Mouse (Mus musculus) MEL (cell line): Measurements from ENCODE around the gene Kctd11. TPM values are rescaled to one million over a fixed set of nuclear protein-coding genes. Genes with fewer than 3 reads are reported as not detected.

Experiments used
- DNase-seq: peaks from one replicate; pipeline ENCODE4 v3.0.0; 2011; ENCODE audit warnings: low read depth, low spot score
- H3K27ac ChIP-seq: 2 replicates; pipeline ENCODE4 v1.5.1; 2012; ENCODE audit warnings: low read depth, mild to moderate bottlenecking, control low read depth, low read length, moderate library complexity; ENCODE audit not compliant: control insufficient read depth
- H3K27me3 ChIP-seq, 2 experiments: fragments of 150-350 bp in 1 of 2; sonication (generic) in 1 of 2; 2 replicates each; pipeline ENCODE4 v1.6.1; 2012; ENCODE audit warnings: low read length in 2 of 2, mild to moderate bottlenecking in 2 of 2, improper control_type of control experiment in 1 of 2, moderate library complexity in 1 of 2; ENCODE audit not compliant: insufficient read depth in 2 of 2, control insufficient read depth in 1 of 2
- H3K36me3 ChIP-seq, 2 experiments: 2 replicates each; pipeline ENCODE4 v1.6.1; 2012 to 2014; ENCODE audit warnings: low read length in 2 of 2, improper control_type of control experiment in 1 of 2, inconsistent platforms in 1 of 2, mild to moderate bottlenecking in 1 of 2; ENCODE audit not compliant: insufficient read depth in 2 of 2, control insufficient read depth in 1 of 2
- H3K4me1 ChIP-seq, 2 experiments: fragments of 150-350 bp in 1 of 2; sonication (generic) in 1 of 2; 2 replicates each; pipeline ENCODE4 v1.6.1; 2012; ENCODE audit warnings: low read length in 2 of 2, improper control_type of control experiment in 1 of 2, mild to moderate bottlenecking in 1 of 2; ENCODE audit not compliant: insufficient read depth in 2 of 2, control insufficient read depth in 1 of 2
- H3K4me3 ChIP-seq, 2 experiments: fragments of 150-350 bp in 1 of 2; sonication (generic) in 1 of 2; 2 replicates each; pipeline ENCODE4 v1.5.1; 2012; ENCODE audit warnings: low read depth in 2 of 2, low read length in 2 of 2, mild to moderate bottlenecking in 2 of 2, moderate library complexity in 2 of 2, control low read depth in 1 of 2, improper control_type of control experiment in 1 of 2; ENCODE audit not compliant: control insufficient read depth in 1 of 2, insufficient read depth in 1 of 2
- H3K79me2 ChIP-seq: 2 replicates; pipeline ENCODE4 v1.6.1; 2012; ENCODE audit warnings: mild to moderate bottlenecking, low read length, moderate library complexity; ENCODE audit not compliant: control insufficient read depth, poor library complexity, insufficient read depth
- H3K9ac ChIP-seq: 2 replicates; pipeline ENCODE4 v1.6.1; 2012; ENCODE audit warnings: low read depth, mild to moderate bottlenecking, control low read depth, low read length, moderate library complexity; ENCODE audit not compliant: control insufficient read depth, poor library complexity, severe bottlenecking
- H3K9me3 ChIP-seq: fragments of 150-350 bp; sonication (generic); replicated peaks from 2 replicates; pipeline ENCODE4 v1.6.1; 2012; ENCODE audit warnings: mild to moderate bottlenecking, low read length, improper control_type of control experiment, moderate library complexity; ENCODE audit not compliant: insufficient read depth
- BHLHE40 ChIP-seq: IDR thresholded peaks from 2 replicates; pipeline ENCODE4 v1.6.1; 2012; ENCODE audit warnings: low read depth, mild to moderate bottlenecking, inconsistent platforms, low read length, improper control_type of control experiment, borderline replicate concordance
- CHD2 ChIP-seq: IDR thresholded peaks from 2 replicates; pipeline ENCODE4 v1.6.1; 2011; ENCODE audit warnings: low read length, improper control_type of control experiment
- ELF1 ChIP-seq: IDR thresholded peaks from 2 replicates; pipeline ENCODE4 v1.6.1; 2014; ENCODE audit warnings: low read depth, mild to moderate bottlenecking, inconsistent platforms, low read length, improper control_type of control experiment, moderate library complexity
- EP300 ChIP-seq, 2 experiments: IDR thresholded peaks; 2 replicates each; pipeline ENCODE4 v1.6.1; 2011; ENCODE audit warnings: improper control_type of control experiment in 2 of 2, low read length in 2 of 2, low read depth in 1 of 2, mild to moderate bottlenecking in 1 of 2
- ETS1 ChIP-seq: IDR thresholded peaks from 2 replicates; pipeline ENCODE4 v1.6.1; 2012; ENCODE audit warnings: low read depth, mild to moderate bottlenecking, inconsistent platforms, low read length, improper control_type of control experiment, moderate library complexity
- JUND ChIP-seq: IDR thresholded peaks from 2 replicates; pipeline ENCODE4 v1.6.1; 2011; ENCODE audit warnings: low read depth, mild to moderate bottlenecking, improper control_type of control experiment, low read length
- KAT2A ChIP-seq: conservative IDR thresholded peaks from 2 replicates; pipeline ENCODE4 v1.6.1; 2012; ENCODE audit warnings: low read depth, low read length, improper control_type of control experiment, inconsistent platforms
- MAFK ChIP-seq: IDR thresholded peaks from 2 replicates; pipeline ENCODE4 v1.6.1; 2011; ENCODE audit warnings: low read depth, mild to moderate bottlenecking, low read length, improper control_type of control experiment, borderline replicate concordance
- MAZ ChIP-seq: IDR thresholded peaks from 2 replicates; pipeline ENCODE4 v1.6.1; 2012; ENCODE audit warnings: low read depth, mild to moderate bottlenecking, inconsistent platforms, low read length, improper control_type of control experiment
- MEF2A ChIP-seq: IDR thresholded peaks from 2 replicates; pipeline ENCODE4 v1.6.1; 2014; ENCODE audit warnings: low read depth, mild to moderate bottlenecking, inconsistent platforms, low read length, improper control_type of control experiment; ENCODE audit not compliant: poor library complexity, insufficient replicate concordance, severe bottlenecking; ENCODE audit errors: extremely low read depth
- MXI1 ChIP-seq: IDR thresholded peaks from 2 replicates; pipeline ENCODE4 v1.6.1; 2011; ENCODE audit warnings: mild to moderate bottlenecking, low read depth, low read length, improper control_type of control experiment
- MYB ChIP-seq: IDR thresholded peaks from 2 replicates; pipeline ENCODE4 v1.6.1; 2011; ENCODE audit warnings: mild to moderate bottlenecking, low read depth, low read length, improper control_type of control experiment
- MYC ChIP-seq: IDR thresholded peaks from 2 replicates; pipeline ENCODE4 v1.6.1; 2011; ENCODE audit warnings: low read depth, mild to moderate bottlenecking, low read length, improper control_type of control experiment, moderate library complexity
- POLR2AphosphoS2 ChIP-seq: IDR thresholded peaks from 2 replicates; pipeline ENCODE4 v1.6.1; 2011; ENCODE audit warnings: low read length, improper control_type of control experiment
- POLR2AphosphoS5 ChIP-seq: IDR thresholded peaks from 2 replicates; pipeline ENCODE4 v1.6.1; 2012; ENCODE audit warnings: low read depth, borderline replicate concordance, mild to moderate bottlenecking, inconsistent platforms, low read length, moderate library complexity, mixed read lengths
- RCOR1 ChIP-seq: IDR thresholded peaks from 2 replicates; pipeline ENCODE4 v1.6.1; 2012; ENCODE audit warnings: low read depth, mild to moderate bottlenecking, inconsistent platforms, low read length, improper control_type of control experiment
- SIN3A ChIP-seq: IDR thresholded peaks from 2 replicates; pipeline ENCODE4 v1.6.1; 2012; ENCODE audit warnings: low read length, improper control_type of control experiment, inconsistent platforms
- TBP ChIP-seq: IDR thresholded peaks from 2 replicates; pipeline ENCODE4 v1.8.0; 2011; ENCODE audit warnings: low read depth, low read length, improper control_type of control experiment
- TCF12 ChIP-seq: IDR thresholded peaks from 2 replicates; pipeline ENCODE4 v1.6.1; 2014; ENCODE audit warnings: low read depth, mild to moderate bottlenecking, inconsistent platforms, low read length, improper control_type of control experiment, moderate library complexity
- USF1 ChIP-seq: IDR thresholded peaks from 2 replicates; pipeline ENCODE4 v1.6.1; 2014; ENCODE audit warnings: low read depth, mild to moderate bottlenecking, inconsistent platforms, low read length, improper control_type of control experiment, moderate library complexity
- USF2 ChIP-seq, 2 experiments: IDR thresholded peaks; 2 replicates each; pipeline ENCODE4 v1.6.1; 2011 to 2012; ENCODE audit warnings: improper control_type of control experiment in 2 of 2, low read length in 2 of 2, borderline replicate concordance in 1 of 2, inconsistent platforms in 1 of 2, low read depth in 1 of 2, mild to moderate bottlenecking in 1 of 2; ENCODE audit not compliant: insufficient read depth in 1 of 2
- ZC3H11A ChIP-seq: IDR thresholded peaks from 2 replicates; pipeline ENCODE4 v1.6.1; 2012; ENCODE audit warnings: low read depth, mild to moderate bottlenecking, inconsistent platforms, low read length, improper control_type of control experiment
- ZKSCAN1 ChIP-seq: IDR thresholded peaks from 2 replicates; pipeline ENCODE4 v1.6.1; 2012; ENCODE audit warnings: low read depth, mild to moderate bottlenecking, inconsistent platforms, low read length, improper control_type of control experiment, moderate library complexity
- ZNF384 ChIP-seq: IDR thresholded peaks from 2 replicates; pipeline ENCODE4 v1.6.1; 2012; ENCODE audit warnings: low read depth, mild to moderate bottlenecking, inconsistent platforms, low read length, improper control_type of control experiment
- polyA plus RNA-seq, 2 experiments: library from polyadenylated mRNA; stranded (reverse) in 1 of 2; unstranded in 1 of 2; fragments of >175 nt in 1 of 2; fragments of >200 nt in 1 of 2; gene quantifications; 2 replicates each; pipeline versions ENCODE4 v1.2.1 to v1.2.4; 2012; ENCODE audit warnings: low replicate concordance in 2 of 2, low read depth in 1 of 2; ENCODE audit not compliant: insufficient read length in 2 of 2, insufficient read depth in 1 of 2, missing spikeins in 1 of 2
- total RNA-seq: library from RNA; depleted of rRNA; stranded (reverse); fragments of 300-350 nt; gene quantifications from 2 replicates; pipeline ENCODE4 v1.2.3, GENCODE M21; 2012

The Kctd11 gene
- total and polyA plus RNA-seq, 3 experiments: 0.19 to 0.49 TPM; not detected in 1

- Histone ChIP-seq H3K4me1 (peaks cover 8 to 20% of the 10 kb centered on the region in 2 experiments; a peak in 2 of 4 replicates), H3K79me2 (peaks cover 3% of the 10 kb centered on the region; the same call in 1 of the 2 replicates)
These were observed 32.1 kb downstream of the Kctd11 start for GRCm38 (mm10) chr11:69849128-69849527.

GRCm38 (mm10) chr11:69848021-69848420, 33.2 kb downstream of the Kctd11 start:
- no peak for DNase-seq
- no peak overlapping the region for H3K27ac ChIP-seq
- H3K36me3 ChIP-seq: peaks cover 0 to 2% of the 10 kb centered on the region in 2 experiments; a peak in 1 of 4 replicates
- peaks cover 3% of the 10 kb centered on the region; the same call in 1 of the 2 replicates for H3K79me2 ChIP-seq
- TF ChIP-seq MEF2A (no peak), ZNF384 (no peak), EP300 (IDR thresholded peaks at IDR 0.05; ENCODE audit: low read depth in 1 of 2, low read length in 2 of 2) (no peak), MYC (no peak), BHLHE40 (no peak), MAFK (no peak), SIN3A (no peak), ZC3H11A (no peak), ZKSCAN1 (no peak), MYB (no peak), TCF12 (no peak), USF2 (IDR thresholded peaks at IDR 0.05; ENCODE audit: borderline replicate concordance in 1 of 2, insufficient read depth in 1 of 2, low read depth in 1 of 2, low read length in 2 of 2) (no peak), USF1 (no peak), MXI1 (no peak), TBP (no peak), JUND (no peak), CHD2 (no peak), KAT2A (no peak), MAZ (no peak)
- no peaks in the 10 kb centered on the region for H3K9me3 ChIP-seq
- no peaks in the 10 kb centered on the region for H3K27me3 ChIP-seq
- H3K9ac ChIP-seq: no peak overlapping the region
- peaks cover 4 to 14% of the 10 kb centered on the region in 2 experiments; a peak in 2 of 4 replicates for H3K4me1 ChIP-seq
- no peak overlapping the region for H3K4me3 ChIP-seq

More at GRCm38 (mm10) chr11:69849128-69849527, 32.1 kb downstream of the Kctd11 start:
- H3K9ac ChIP-seq: no peak overlapping the region
- no peak for TF ChIP-seq MYC
- TF ChIP-seq POLR2AphosphoS5: no peak
- no peak for TF ChIP-seq ELF1
- TF ChIP-seq ETS1: no peak
- TF ChIP-seq ZC3H11A: no peak
- no peak for TF ChIP-seq CHD2
- no peak for TF ChIP-seq JUND
- TF ChIP-seq POLR2AphosphoS2: no peak
- no peak for TF ChIP-seq RCOR1
- peaks cover 0 to 6% of the 10 kb centered on the region in 2 experiments; a peak in 2 of 4 replicates for H3K36me3 ChIP-seq
- H3K4me3 ChIP-seq: no peak overlapping the region
- H3K27ac ChIP-seq: no peak overlapping the region
- no peak for DNase-seq
- no peaks in the 10 kb centered on the region for H3K9me3 ChIP-seq
- H3K27me3 ChIP-seq: no peaks in the 10 kb centered on the region
